Mouse (Mus musculus) neural tube, embryonic 11.5 days (tissue): Measurements from ENCODE around the gene Phospho1. TPM values are rescaled to one million over a fixed set of nuclear protein-coding genes. Genes with fewer than 3 reads are reported as not detected.
A peak's percentile ranks its signal among the peaks of the same experiment; 100 is the strongest.

Experiments used
- ATAC-seq: fragments of 200-750 bp; cut with Nextera tagmentation; 2 replicates; pipeline ENCODE4 v1.8.0; 2017; ENCODE audit warnings: moderate number of reproducible peaks, mild to moderate bottlenecking, moderate TSS enrichment, moderate library complexity; ENCODE audit not compliant: insufficient read depth, low FRiP score, low TSS enrichment
- DNase-seq: peaks from one replicate; pipeline ENCODE4 v3.0.0-alpha.2; 2015; ENCODE audit warnings: low spot score
- H3K27ac ChIP-seq: fragments of 300-500 bp; sonication (generic); 2 replicates; pipeline ENCODE4 v1.5.1; 2014; ENCODE audit warnings: low read depth, mild to moderate bottlenecking, low read length
- H3K27me3 ChIP-seq: fragments of 300-500 bp; sonication (generic); 2 replicates; pipeline ENCODE4 v1.6.1; 2014; ENCODE audit warnings: mild to moderate bottlenecking, low read length, mixed read lengths; ENCODE audit not compliant: control insufficient read depth, insufficient read depth
- H3K36me3 ChIP-seq: fragments of 300-500 bp; sonication (generic); 2 replicates; pipeline ENCODE4 v1.6.1; 2014; ENCODE audit warnings: mild to moderate bottlenecking, low read length, moderate library complexity, mixed read lengths; ENCODE audit not compliant: control insufficient read depth, insufficient read depth
- H3K4me1 ChIP-seq: fragments of 300-500 bp; sonication (generic); 2 replicates; pipeline ENCODE4 v1.6.1; 2014; ENCODE audit warnings: low read length, mixed read lengths; ENCODE audit not compliant: control insufficient read depth, insufficient read depth
- H3K4me2 ChIP-seq: fragments of 300-500 bp; sonication (generic); 2 replicates; pipeline ENCODE4 v1.6.1; 2014; ENCODE audit warnings: low read depth, mild to moderate bottlenecking, moderate library complexity
- H3K4me3 ChIP-seq: fragments of 300-500 bp; sonication (generic); 2 replicates; pipeline ENCODE4 v1.5.1; 2014; ENCODE audit warnings: low read depth, low read length
- H3K9ac ChIP-seq: fragments of 300-500 bp; sonication (generic); 2 replicates; pipeline ENCODE4 v1.6.1; 2014; ENCODE audit warnings: mild to moderate bottlenecking, low read length
- H3K9me3 ChIP-seq: fragments of 300-500 bp; sonication (generic); 2 replicates; pipeline ENCODE4 v1.6.1; 2016; ENCODE audit warnings: low read length; ENCODE audit not compliant: control insufficient read depth
- WGBS: fragments of 180-500 bp; shearing (Covaris S2); extraction: QIAGEN DNeasy Blood & Tissue Kit; methylation state at CpG from one replicate; pipeline ENCODE4 v1.1.7; 2014; 5-methylcytosine and 5-hydroxymethylcytosine counted together
- polyA plus RNA-seq: library from polyadenylated mRNA; unstranded; fragments of >200 nt; fragmentation: Nextera tagmentation; extraction: Ambion mirVana; gene quantifications from 2 replicates; pipeline ENCODE4 v1.2.1, GENCODE M21; 2014

Phospho1 gene
- polyA plus RNA-seq, 1 experiment from 2014 or later = not detected

DNA sequence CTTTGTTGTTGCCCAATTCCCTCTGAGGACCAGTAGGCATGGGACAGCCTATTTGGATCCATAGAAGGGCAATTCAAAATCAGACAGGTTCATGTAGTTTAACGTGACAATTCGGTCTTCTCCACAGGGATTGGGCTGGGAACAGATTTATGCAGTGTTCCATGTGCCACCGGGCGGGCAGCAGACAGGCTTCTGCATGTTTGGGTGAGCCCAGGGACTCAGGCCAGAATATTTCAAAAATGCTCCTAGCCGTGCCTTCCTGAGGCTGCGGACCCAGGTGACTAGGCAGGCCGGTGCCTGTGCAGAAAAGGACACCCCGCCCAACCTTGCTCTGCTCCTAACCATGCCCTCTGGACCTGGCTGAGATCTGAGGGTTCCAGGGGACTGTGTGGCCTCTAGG is 5.2 kb upstream of the Phospho1 start:
- peaks cover 5% of the 10 kb centered on the region; the same call in 1 of the 2 replicates for H3K27me3 ChIP-seq
- H3K4me3 ChIP-seq = no peak overlapping the region
- H3K4me2 ChIP-seq = no peak overlapping the region
- no peaks in the 10 kb centered on the region for H3K4me1 ChIP-seq
- WGBS = 82% methylated on average over 8 of the region's 8 CpGs
- no peak overlapping the region for H3K27ac ChIP-seq
- no peaks in the 10 kb centered on the region for H3K36me3 ChIP-seq
- DNase-seq (no peak), ATAC-seq (no peak)
- no peak overlapping the region for H3K9ac ChIP-seq
- H3K9me3 ChIP-seq = no peaks in the 10 kb centered on the region

DNA sequence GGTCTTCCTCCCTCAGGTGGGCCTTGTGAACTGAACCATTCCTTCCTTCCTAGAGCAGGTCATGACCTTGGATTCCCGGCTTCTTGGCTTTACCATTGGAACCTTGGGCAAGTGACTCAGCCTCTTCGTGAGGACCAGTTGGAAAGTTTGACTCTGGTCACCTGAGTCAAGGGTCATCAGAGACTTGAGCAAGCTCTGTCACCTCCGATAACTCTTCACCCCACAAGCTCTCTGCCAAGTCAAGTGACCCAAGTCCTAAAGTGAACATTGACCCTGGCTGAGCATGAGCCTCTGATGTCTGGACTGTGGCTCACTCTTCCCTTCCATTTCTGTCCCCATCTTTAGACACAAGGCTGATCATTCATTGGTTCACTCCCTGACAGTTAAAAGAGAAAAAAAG is 2.8 kb upstream of the Phospho1 start:
- Histone ChIP-seq H3K4me2 (no peak overlapping the region), H3K4me1 (peaks cover 6% of the 10 kb centered on the region; the same call in 1 of the 2 replicates), H3K27ac (no peak overlapping the region), H3K27me3 (peaks cover 18% of the 10 kb centered on the region), H3K9ac (no peak overlapping the region), H3K4me3 (no peak overlapping the region), H3K36me3 (no peaks in the 10 kb centered on the region), H3K9me3 (no peaks in the 10 kb centered on the region)
- DNase-seq = no peak
- ATAC-seq = no peak
- WGBS = 92% methylated on average over 3 of the region's 3 CpGs

DNA sequence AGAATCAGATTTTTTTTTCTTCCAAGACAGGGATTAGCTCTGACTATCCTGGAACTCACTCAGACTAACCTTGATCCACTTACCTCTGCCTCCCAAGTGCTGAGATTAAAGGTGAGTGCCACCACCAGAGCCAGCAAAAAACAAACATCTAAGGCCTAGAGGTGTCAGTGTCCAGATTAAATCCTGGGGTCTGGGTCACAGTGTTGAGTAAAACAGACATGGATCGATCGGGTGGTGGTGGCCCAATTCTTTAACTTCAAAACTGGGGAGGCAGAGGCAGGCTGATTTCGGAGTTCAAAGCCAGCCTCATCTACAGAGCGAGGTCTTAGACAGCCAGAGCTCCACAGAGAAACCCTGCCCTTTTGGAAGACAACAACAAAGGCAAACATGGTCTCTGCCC is 1.9 kb upstream of the Phospho1 start:
- 93% methylated on average over 4 of the region's 4 CpGs for WGBS

DNA sequence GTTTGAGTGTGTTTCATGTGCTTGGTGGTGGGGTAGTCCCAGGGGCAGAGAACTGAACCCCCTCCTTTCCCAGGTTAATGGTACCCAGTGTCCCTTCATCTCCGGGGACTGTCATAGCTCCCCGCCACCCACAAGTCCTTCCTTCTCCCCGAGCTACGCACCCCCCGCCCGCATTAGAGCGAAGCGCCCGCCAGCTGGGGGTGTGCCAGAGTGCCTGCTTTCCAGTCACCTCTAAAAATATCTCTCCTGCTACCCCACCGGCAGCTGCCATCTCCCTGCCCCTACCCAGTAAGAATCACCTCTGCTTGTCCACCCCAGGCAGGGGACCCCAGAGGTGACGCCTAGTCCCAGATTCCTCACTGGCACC is 561 bp downstream of the Phospho1 start:
- no peak overlapping the region for H3K27ac ChIP-seq
- H3K27me3 ChIP-seq = peaks cover 45% of the 10 kb centered on the region
- ATAC-seq = no peak
- peaks cover 6% of the 10 kb centered on the region; the same call in 1 of the 2 replicates for H3K4me1 ChIP-seq
- peak overlapping the region; percentile 60 for H3K4me3 ChIP-seq
- no peaks in the 10 kb centered on the region for H3K36me3 ChIP-seq
- H3K4me2 ChIP-seq = peak overlapping the region; percentile 97
- no peaks in the 10 kb centered on the region for H3K9me3 ChIP-seq
- WGBS = 2% methylated on average over 11 of the region's 11 CpGs
- no peak for DNase-seq
- H3K9ac ChIP-seq = peak overlapping the region; percentile 62

More for the DNA sequence above, 1.9 kb upstream of the Phospho1 start:
- no peak overlapping the region for H3K9ac ChIP-seq
- peaks cover 6% of the 10 kb centered on the region; the same call in 1 of the 2 replicates for H3K4me1 ChIP-seq
- H3K27ac ChIP-seq = no peak overlapping the region
- no peak overlapping the region for H3K4me3 ChIP-seq
- peaks cover 25% of the 10 kb centered on the region for H3K27me3 ChIP-seq
- H3K4me2 ChIP-seq = no peak overlapping the region
- H3K36me3 ChIP-seq = no peaks in the 10 kb centered on the region
- no peak for ATAC-seq
- DNase-seq = no peak
- no peaks in the 10 kb centered on the region for H3K9me3 ChIP-seq

DNA sequence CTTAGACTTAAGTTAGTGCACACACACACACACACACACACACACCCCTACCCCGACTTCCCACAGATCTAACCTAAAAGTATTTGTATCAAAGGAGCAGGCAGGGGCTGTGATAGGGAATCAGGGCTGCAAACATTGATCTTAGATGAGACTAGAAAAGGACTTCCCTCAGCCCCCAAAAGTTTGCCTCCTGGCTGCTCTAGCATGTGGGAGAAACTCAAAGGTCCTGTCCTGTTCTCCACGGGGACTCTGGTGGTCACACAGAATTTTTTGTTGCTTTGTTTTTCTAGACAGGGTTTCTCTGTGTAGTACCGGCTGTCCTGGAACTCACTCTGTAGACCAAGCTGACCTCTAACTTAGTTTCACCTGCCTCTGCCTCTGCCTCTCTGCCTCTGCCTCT is 1.3 kb downstream of the Phospho1 start:
- H3K36me3 ChIP-seq = no peaks in the 10 kb centered on the region
- peaks cover 6% of the 10 kb centered on the region; the same call in 1 of the 2 replicates for H3K4me1 ChIP-seq
- peaks cover 53% of the 10 kb centered on the region for H3K27me3 ChIP-seq
- DNase-seq (no peak), ATAC-seq (no peak)
- H3K9ac ChIP-seq = no peak overlapping the region
- no peak overlapping the region for H3K4me2 ChIP-seq
- 59% methylated on average over 3 of the region's 3 CpGs for WGBS
- H3K27ac ChIP-seq = no peak overlapping the region
- H3K9me3 ChIP-seq = no peaks in the 10 kb centered on the region
- no peak overlapping the region for H3K4me3 ChIP-seq

DNA sequence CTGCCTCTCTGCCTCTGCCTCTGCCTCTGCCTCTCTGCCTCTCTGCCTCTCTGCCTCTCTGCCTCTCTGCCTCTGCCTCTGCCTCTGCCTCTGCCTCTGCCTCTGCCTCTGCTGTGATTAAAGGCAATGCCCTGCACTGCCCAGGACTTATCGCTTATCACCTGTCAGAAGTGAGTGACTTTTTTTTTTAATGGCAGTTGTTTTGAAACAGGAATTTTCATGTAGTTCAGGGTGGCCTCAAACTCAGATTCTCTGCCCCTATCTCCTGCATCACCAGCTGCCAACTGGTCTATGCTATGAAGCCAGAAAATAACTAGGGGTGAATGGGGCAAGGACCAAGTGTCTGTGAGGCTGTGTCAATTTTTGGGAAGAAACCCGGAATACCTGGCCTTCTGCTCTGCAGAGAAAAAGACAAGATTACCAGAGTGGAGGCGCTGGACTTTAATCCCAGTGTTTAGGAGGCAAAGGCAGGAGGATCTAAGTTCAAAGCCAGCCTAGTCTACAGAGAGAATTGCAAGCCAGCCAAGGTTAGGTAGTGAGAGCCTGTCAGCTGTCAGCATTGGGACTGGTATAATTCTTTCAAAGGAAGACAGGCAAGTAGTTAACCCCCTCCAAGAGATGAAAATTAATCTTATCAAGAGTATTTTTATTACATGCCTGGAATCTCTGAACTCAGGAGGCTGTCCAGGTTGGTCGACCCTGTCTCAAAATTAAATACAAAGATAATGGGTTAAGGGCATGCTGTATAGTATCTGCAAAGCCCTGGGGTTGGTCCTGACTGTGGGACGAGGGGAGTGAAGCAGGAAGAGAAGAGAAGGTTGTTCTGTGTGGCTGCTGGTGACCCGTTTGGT is 2.2 kb downstream of the Phospho1 start:
- Histone ChIP-seq H3K27ac (no peak overlapping the region), H3K4me2 (no peak overlapping the region), H3K9me3 (no peaks in the 10 kb centered on the region), H3K27me3 (peaks cover 62% of the 10 kb centered on the region), H3K36me3 (no peaks in the 10 kb centered on the region), H3K9ac (no peak overlapping the region), H3K4me1 (peaks cover 10% of the 10 kb centered on the region), H3K4me3 (no peak overlapping the region)
- ATAC-seq (no peak), DNase-seq (no peak)
- 63% methylated on average over 6 of the region's 6 CpGs for WGBS

DNA sequence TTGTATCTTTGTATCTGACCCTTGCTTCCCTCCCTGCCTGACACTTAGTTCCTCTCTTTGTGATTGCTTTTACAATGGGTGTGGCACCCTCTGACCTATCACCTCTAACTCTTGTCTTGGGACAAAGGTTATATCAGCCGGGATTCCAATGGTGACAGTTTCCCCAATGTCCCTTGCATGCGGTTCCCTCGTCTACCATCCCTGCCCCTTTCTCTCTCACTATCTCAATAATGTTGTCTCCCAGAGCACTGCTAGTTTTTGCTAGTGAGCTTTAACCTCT is 2.8 kb downstream of the Phospho1 start:
- H3K27me3 ChIP-seq = peaks cover 68% of the 10 kb centered on the region
- 27% methylated on average over 3 of the region's 3 CpGs for WGBS
- peaks cover 10% of the 10 kb centered on the region for H3K4me1 ChIP-seq
- H3K4me3 ChIP-seq = no peak overlapping the region
- no peaks in the 10 kb centered on the region for H3K36me3 ChIP-seq
- H3K27ac ChIP-seq = no peak overlapping the region
- ATAC-seq = no peak
- no peak overlapping the region for H3K9ac ChIP-seq
- no peaks in the 10 kb centered on the region for H3K9me3 ChIP-seq
- DNase-seq = no peak
- no peak overlapping the region for H3K4me2 ChIP-seq

DNA sequence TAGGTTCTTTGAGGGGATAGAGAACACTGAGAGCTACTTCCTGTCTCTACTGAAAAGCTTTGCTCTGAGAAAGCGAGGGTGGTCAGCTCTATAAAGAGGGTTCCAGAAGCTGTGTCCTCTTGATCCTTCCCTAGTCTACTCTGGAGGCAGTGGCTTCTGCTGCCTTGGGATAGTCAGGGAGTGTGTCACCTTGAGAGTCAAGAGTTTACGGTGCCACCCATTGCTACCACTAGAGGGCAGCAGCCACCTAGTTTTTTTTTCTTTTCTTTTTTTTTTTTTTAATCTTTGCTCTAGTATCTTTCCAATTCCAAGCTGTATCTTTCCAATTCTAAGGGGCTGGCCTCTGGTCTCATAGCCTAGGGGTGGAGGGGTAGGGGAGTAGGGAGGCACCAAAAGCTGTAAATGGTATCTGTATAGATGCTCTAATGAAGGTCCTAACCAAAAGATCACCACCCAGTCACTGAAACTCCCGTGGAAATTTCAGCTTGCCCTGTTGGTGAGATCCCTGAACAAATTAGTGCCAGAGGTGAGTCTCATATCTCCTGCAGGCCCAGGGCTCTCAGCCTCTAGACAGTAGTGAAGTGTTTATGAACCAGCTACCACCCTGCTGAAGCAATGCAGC is 3.3 kb downstream of the Phospho1 start:
- Histone ChIP-seq H3K36me3 (no peaks in the 10 kb centered on the region), H3K4me1 (peaks cover 10% of the 10 kb centered on the region), H3K4me2 (no peak overlapping the region), H3K27me3 (peaks cover 72% of the 10 kb centered on the region), H3K4me3 (no peak overlapping the region), H3K9me3 (no peaks in the 10 kb centered on the region), H3K9ac (no peak overlapping the region), H3K27ac (no peak overlapping the region)
- ATAC-seq (no peak), DNase-seq (peak; percentile 58)
- WGBS = 22% methylated on average over 3 of the region's 3 CpGs
